ENCODE assay signal across 11 mouse cellular contexts in genomic region chr11:5062860-5063505, GRCm38 (mm10). TPM values are rescaled to one million over a fixed set of nuclear protein-coding genes. Genes with fewer than 3 reads are reported as not detected.
DNase-seq lines count a peak whose midpoint lies in the region; ATAC-seq and TF ChIP-seq lines count a peak whose summit lies in the region.
"Had no signal": no experiment of that assay in that cellular context is flagged by ENCODE, and none has a peak within 500 bp of the region (broad histone marks: within the 10 kb centered on the region; RNA-seq: fewer than 3 reads in every experiment).

No protein-coding gene starts in this region.

- no peak for DNase-seq in forebrain, embryonic 10.5 days (ENCODE audit: extremely low spot score, low spot score)
- DNase-seq in forebrain, embryonic 14.5 days (ENCODE audit: low spot score): no peak
- no peak for DNase-seq in left cerebral cortex, adult 2 months (ENCODE audit: extremely low spot score in 1 of 2, low spot score in 2 of 2)
- no peak for DNase-seq in left cerebral cortex, postnatal 10 days (ENCODE audit: extremely low spot score in 1 of 2, low spot score in 2 of 2)
- no peak for DNase-seq in lung, postnatal 25 days (ENCODE audit: low spot score)
- DNase-seq: cerebellum, adult 11 months; kidney, adult 18-20 months had no signal

- H3K4me1 ChIP-seq in forebrain, embryonic 10.5 days: peaks cover 70% of the 10 kb centered on the region
- peaks cover 23% of the 10 kb centered on the region for H3K4me1 ChIP-seq in forebrain, embryonic 14.5 days (ENCODE audit: control insufficient read depth, insufficient read depth, low read length)
- peaks cover 64% of the 10 kb centered on the region for H3K4me1 ChIP-seq in limb, embryonic 13.5 days
- H3K4me1 ChIP-seq in olfactory bulb, adult 2 months (ENCODE audit: control insufficient read depth, insufficient read depth, low read length): peaks cover 58% of the 10 kb centered on the region

- H3K4me2 ChIP-seq in forebrain, embryonic 14.5 days (ENCODE audit: low read length): no peak overlapping the region
- peak overlapping the region; percentile 96 for H3K4me2 ChIP-seq in limb, embryonic 13.5 days (replicated peaks)

- WGBS in forebrain, embryonic 10.5 days: 65% methylated on average over 13 of the region's 13 CpGs
- 61% methylated on average over 13 of the region's 13 CpGs for WGBS in forebrain, embryonic 14.5 days
- WGBS in limb, embryonic 13.5 days: 71% methylated on average over 13 of the region's 13 CpGs
- WGBS in olfactory bulb, adult 2 months: 58% methylated on average over 13 of the region's 13 CpGs

- H3K4me3 ChIP-seq in forebrain, embryonic 10.5 days: peak overlapping the region; percentile 54; the same call in 1 of the 2 replicates
- no peak overlapping the region for H3K4me3 ChIP-seq in forebrain, embryonic 14.5 days (ENCODE audit: low read depth, low read length)
- H3K4me3 ChIP-seq in left cerebral cortex, adult 2 months: peak overlapping the region; percentile 79
- peak overlapping the region; percentile 76 for H3K4me3 ChIP-seq in limb, embryonic 13.5 days
- peak overlapping the region; percentile 82 for H3K4me3 ChIP-seq in olfactory bulb, adult 2 months (ENCODE audit: insufficient read depth, low read depth, low read length)

- TF ChIP-seq CTCF in left cerebral cortex, adult 2 months (IDR thresholded peaks at IDR 0.05): no peak
- TF ChIP-seq CTCF in olfactory bulb, adult 2 months (IDR thresholded peaks at IDR 0.05; ENCODE audit: insufficient read depth, low read depth, low read length): no peak

- no peaks in the 10 kb centered on the region for H3K9me3 ChIP-seq in forebrain, embryonic 10.5 days
- H3K9me3 ChIP-seq in forebrain, embryonic 14.5 days (replicated peaks; ENCODE audit: control insufficient read depth, low read length): no peaks in the 10 kb centered on the region
- H3K9me3 ChIP-seq in limb, embryonic 13.5 days: no peaks in the 10 kb centered on the region

- H3K27ac ChIP-seq in forebrain, embryonic 10.5 days: no peak overlapping the region
- H3K27ac ChIP-seq in forebrain, embryonic 14.5 days (ENCODE audit: low read depth, low read length): no peak overlapping the region
- H3K27ac ChIP-seq in left cerebral cortex, adult 2 months: peak overlapping the region; percentile 91
- no peak overlapping the region for H3K27ac ChIP-seq in limb, embryonic 13.5 days
- no peak overlapping the region for H3K27ac ChIP-seq in olfactory bulb, adult 2 months (ENCODE audit: insufficient read depth, low read depth, low read length)
- H3K27ac ChIP-seq: liver, embryonic 14.5 days had no signal

- H3K36me3 ChIP-seq in forebrain, embryonic 10.5 days (replicated peaks): peaks cover 19% of the 10 kb centered on the region
- peaks cover 9% of the 10 kb centered on the region for H3K36me3 ChIP-seq in forebrain, embryonic 14.5 days (ENCODE audit: control insufficient read depth, insufficient read depth, low read length)
- H3K36me3 ChIP-seq in limb, embryonic 13.5 days: peaks cover 14% of the 10 kb centered on the region

- H3K9ac ChIP-seq in forebrain, embryonic 14.5 days (ENCODE audit: low read length): no peak overlapping the region
- H3K9ac ChIP-seq in limb, embryonic 13.5 days: no peak overlapping the region
- H3K9ac ChIP-seq: liver, embryonic 14.5 days had no signal

- peaks cover 70% of the 10 kb centered on the region for H3K27me3 ChIP-seq in forebrain, embryonic 10.5 days (ENCODE audit: poor library complexity, severe bottlenecking)
- peaks cover 49% of the 10 kb centered on the region for H3K27me3 ChIP-seq in forebrain, embryonic 14.5 days (replicated peaks; ENCODE audit: control insufficient read depth, insufficient read depth, low read length)
- H3K27me3 ChIP-seq in limb, embryonic 13.5 days: peaks cover 67% of the 10 kb centered on the region

- intact Hi-C loops in left cerebral cortex, adult 2 months (cut with DNase I): no loop called here
- intact Hi-C loops in left cerebral cortex, postnatal 10 days (cut with DNase I): loop anchor here (10.0 kb wide), 1 partner anchor 138 kb away; no protein-coding TSS in a partner anchor

- no peak for TF ChIP-seq POLR2A in olfactory bulb, adult 2 months (IDR thresholded peaks at IDR 0.05; ENCODE audit: insufficient read depth, low read depth, low read length)

- ATAC-seq in forebrain, embryonic 14.5 days: no peak
- no peak for ATAC-seq in limb, embryonic 13.5 days (ENCODE audit: low FRiP score, low read depth)
- ATAC-seq in cerebellum, adult (ENCODE audit: insufficient number of reproducible peaks, low FRiP score, low TSS enrichment): no peak

RNA-seq across cellular contexts. Expression of gene Gas2l1, which starts 2.1 kb away (rescaled TPM):
- 20.0 and 20.9 TPM in 2 replicates for polyA plus RNA-seq in forebrain, embryonic 10.5 days (2016; fragmentation: Nextera tagmentation; extraction: Ambion mirVana)
- 14.4 and 20.4 TPM in 2 replicates for polyA plus RNA-seq in forebrain, embryonic 14.5 days (2014; fragmentation: Nextera tagmentation; extraction: Ambion mirVana)
- 10 to 100 TPM; 92.1 to 95.3 TPM for total RNA-seq in left cerebral cortex, adult 2 months (2021)
- 10 to 100 TPM; 48.1 to 48.3 TPM for total RNA-seq in left cerebral cortex, postnatal 10 days (2021)
- polyA plus RNA-seq in limb, embryonic 13.5 days (2015; fragmentation: Nextera tagmentation; extraction: Ambion mirVana): 25.5 and 28.4 TPM in 2 replicates
- not detected in 2 replicates for polyA plus RNA-seq in olfactory bulb, adult 2 months (2012; ENCODE audit: insufficient read depth, insufficient read length, low replicate concordance, missing spikeins)

RNA-seq across cellular contexts. Expression of gene Rasl10a, which starts 5.1 kb away (rescaled TPM):
- polyA plus RNA-seq in forebrain, embryonic 10.5 days (2016; fragmentation: Nextera tagmentation; extraction: Ambion mirVana): 0.60 and 0.77 TPM in 2 replicates
- 0.25 and 0.53 TPM in 2 replicates for polyA plus RNA-seq in forebrain, embryonic 14.5 days (2014; fragmentation: Nextera tagmentation; extraction: Ambion mirVana)
- total RNA-seq in left cerebral cortex, adult 2 months (2021): 10 to 100 TPM; 71.6 to 84.3 TPM
- total RNA-seq in left cerebral cortex, postnatal 10 days (2021): 10 to 100 TPM; 43.2 to 47.9 TPM
- 4.2 and 5.2 TPM in 2 replicates for polyA plus RNA-seq in limb, embryonic 13.5 days (2015; fragmentation: Nextera tagmentation; extraction: Ambion mirVana)
- not detected in 2 replicates for polyA plus RNA-seq in olfactory bulb, adult 2 months (2012; ENCODE audit: insufficient read depth, insufficient read length, low replicate concordance, missing spikeins)

RNA-seq across cellular contexts. Expression of gene Rhbdd3, which starts 35.7 kb away (rescaled TPM):
- 29.7 and 31.6 TPM in 2 replicates for polyA plus RNA-seq in forebrain, embryonic 10.5 days (2016; fragmentation: Nextera tagmentation; extraction: Ambion mirVana)
- polyA plus RNA-seq in forebrain, embryonic 14.5 days (2014; fragmentation: Nextera tagmentation; extraction: Ambion mirVana): 28.9 and 31.8 TPM in 2 replicates
- total RNA-seq in left cerebral cortex, adult 2 months (2021): 10 to 100 TPM; 23.7 to 28.0 TPM
- 10 to 100 TPM; 23.4 to 24.6 TPM for total RNA-seq in left cerebral cortex, postnatal 10 days (2021)
- polyA plus RNA-seq in limb, embryonic 13.5 days (2015; fragmentation: Nextera tagmentation; extraction: Ambion mirVana): 25.1 and 25.9 TPM in 2 replicates
- polyA plus RNA-seq in olfactory bulb, adult 2 months (2012; ENCODE audit: insufficient read depth, insufficient read length, low replicate concordance, missing spikeins): not detected in 2 replicates

RNA-seq across cellular contexts. Expression of gene Ewsr1, which starts 36.1 kb away (rescaled TPM):
- 896 and 966 TPM in 2 replicates for polyA plus RNA-seq in forebrain, embryonic 10.5 days (2016; fragmentation: Nextera tagmentation; extraction: Ambion mirVana)
- 433 and 469 TPM in 2 replicates for polyA plus RNA-seq in forebrain, embryonic 14.5 days (2014; fragmentation: Nextera tagmentation; extraction: Ambion mirVana)
- total RNA-seq in left cerebral cortex, adult 2 months (2021): 100 to 1,000 TPM; 309 to 316 TPM
- 100 to 1,000 TPM; 303 to 308 TPM for total RNA-seq in left cerebral cortex, postnatal 10 days (2021)
- 920 and 938 TPM in 2 replicates for polyA plus RNA-seq in limb, embryonic 13.5 days (2015; fragmentation: Nextera tagmentation; extraction: Ambion mirVana)
- 1,053 and 1,293 TPM in 2 replicates for polyA plus RNA-seq in olfactory bulb, adult 2 months (2012; ENCODE audit: insufficient read depth, insufficient read length, low replicate concordance, missing spikeins)
